Mouse (Mus musculus) midbrain, postnatal 0 days (tissue): ENCODE results near the gene Ext2. TPM values are rescaled to one million over a fixed set of nuclear protein-coding genes. Genes with fewer than 3 reads are reported as not detected.

Experiments used
- ATAC-seq: fragments of 200-750 bp; cut with Nextera tagmentation; 2 replicates; pipeline ENCODE4 v1.8.0; 2017; ENCODE audit warnings: moderate number of reproducible peaks, mild to moderate bottlenecking, moderate TSS enrichment, moderate library complexity; ENCODE audit not compliant: low FRiP score
- DNase-seq: peaks from one replicate; pipeline ENCODE4 v3.0.0-alpha.2; 2015; ENCODE audit warnings: low spot score
- H3K27ac ChIP-seq: fragments of 300-500 bp; sonication (generic); 2 replicates; pipeline ENCODE4 v1.5.1; 2014; ENCODE audit warnings: low read depth, mild to moderate bottlenecking, low read length, mixed read lengths
- H3K27me3 ChIP-seq: fragments of 300-500 bp; sonication (generic); 2 replicates; pipeline ENCODE4 v1.6.1; 2014; ENCODE audit warnings: low read length, control low read depth, mixed read lengths; ENCODE audit not compliant: insufficient read depth
- H3K36me3 ChIP-seq: fragments of 300-500 bp; sonication (generic); 2 replicates; pipeline ENCODE4 v1.6.1; 2014; ENCODE audit warnings: low read length, control low read depth, mixed read lengths; ENCODE audit not compliant: insufficient read depth
- H3K4me1 ChIP-seq: fragments of 300-500 bp; sonication (generic); 2 replicates; pipeline ENCODE4 v1.6.1; 2014; ENCODE audit warnings: mild to moderate bottlenecking, control low read depth, antibody characterized with exemption, low read length, mixed read lengths; ENCODE audit not compliant: insufficient read depth
- H3K4me2 ChIP-seq: fragments of 300-500 bp; sonication (generic); 2 replicates; pipeline ENCODE4 v1.6.1; 2014; ENCODE audit warnings: low read depth, mild to moderate bottlenecking, low read length, mixed read lengths; ENCODE audit not compliant: poor library complexity, severe bottlenecking
- H3K4me3 ChIP-seq: fragments of 300-500 bp; sonication (generic); 2 replicates; pipeline ENCODE4 v1.5.1; 2014; ENCODE audit warnings: low read depth, mild to moderate bottlenecking, low read length, moderate library complexity
- H3K9ac ChIP-seq: fragments of 300-500 bp; sonication (generic); replicated peaks from 2 replicates; pipeline ENCODE4 v1.6.1; 2014; ENCODE audit warnings: mild to moderate bottlenecking, low read length, moderate library complexity, mixed read lengths; ENCODE audit not compliant: poor library complexity, severe bottlenecking
- H3K9me3 ChIP-seq: fragments of 300-500 bp; sonication (generic); 2 replicates; pipeline ENCODE4 v1.6.1; 2016; ENCODE audit warnings: low read length, control low read depth
- CTCF ChIP-seq: IDR thresholded peaks from 2 replicates; pipeline ENCODE4 v1.5.1; 2016; ENCODE audit warnings: antibody characterized with exemption, mild to moderate bottlenecking
- WGBS: fragments of 180-500 bp; shearing (Covaris S2); extraction: QIAGEN DNeasy Blood & Tissue Kit; methylation state at CpG from one replicate; pipeline ENCODE4 v1.1.7; 2014; 5-methylcytosine and 5-hydroxymethylcytosine counted together
- polyA plus RNA-seq: library from polyadenylated mRNA; unstranded; fragments of >200 nt; fragmentation: Nextera tagmentation; extraction: Ambion mirVana; gene quantifications from 2 replicates; pipeline ENCODE4 v1.2.1, GENCODE M21; 2015
- total RNA-seq: library from RNA; depleted of rRNA; stranded (reverse); fragments of >200 nt; gene quantifications from 2 replicates; pipeline ENCODE4 v1.2.3, GENCODE M21; 2014

The Ext2 gene
- total and polyA plus RNA-seq, 2 experiments from 2014 or later: 42.7 to 74.1 TPM

GRCm38 (mm10) chr2:93702936-93703926, 119.1 kb downstream of the Ext2 start:
- no peak overlapping the region for H3K27ac ChIP-seq
- no peak overlapping the region for H3K4me2 ChIP-seq
- H3K27me3 ChIP-seq: no peaks in the 10 kb centered on the region
- no peak for DNase-seq
- 89% methylated on average over 19 of the region's 19 CpGs for WGBS
- H3K9me3 ChIP-seq: no peaks in the 10 kb centered on the region
- no peak overlapping the region for H3K9ac ChIP-seq
- peaks cover 22% of the 10 kb centered on the region; the same call in 1 of the 2 replicates for H3K36me3 ChIP-seq
- no peak for ATAC-seq
- TF ChIP-seq CTCF: no peak
- no peak overlapping the region for H3K4me3 ChIP-seq
- H3K4me1 ChIP-seq: no peaks in the 10 kb centered on the region

GRCm38 (mm10) chr2:93699346-93699745, 123.0 kb downstream of the Ext2 start:
- peaks cover 21% of the 10 kb centered on the region; the same call in 1 of the 2 replicates for H3K36me3 ChIP-seq
- 94% methylated on average over 2 of the region's 2 CpGs for WGBS
- no peak for ATAC-seq
- DNase-seq: no peak
- no peaks in the 10 kb centered on the region for H3K4me1 ChIP-seq
- no peak overlapping the region for H3K27ac ChIP-seq
- H3K27me3 ChIP-seq: no peaks in the 10 kb centered on the region
- H3K9ac ChIP-seq: no peak overlapping the region
- TF ChIP-seq CTCF: no peak
- H3K4me3 ChIP-seq: no peak overlapping the region
- no peaks in the 10 kb centered on the region for H3K9me3 ChIP-seq
- H3K4me2 ChIP-seq: no peak overlapping the region

- H3K4me2 ChIP-seq: no peak overlapping the region
- H3K9me3 ChIP-seq: no peaks in the 10 kb centered on the region
- no peak overlapping the region for H3K27ac ChIP-seq
- H3K4me1 ChIP-seq: no peaks in the 10 kb centered on the region
- ATAC-seq (no peak), DNase-seq (no peak)
- 0 out of 2 replicates have a peak, but pooled peaks cover 6% of the 10 kb centered on the region for H3K36me3 ChIP-seq
- H3K27me3 ChIP-seq: no peaks in the 10 kb centered on the region
- no peak overlapping the region for H3K9ac ChIP-seq
- no peak overlapping the region for H3K4me3 ChIP-seq
- TF ChIP-seq CTCF: no peak
- WGBS: 46% methylated on average over 8 of the region's 10 CpGs
Observed at GRCm38 (mm10) chr2:93696181-93696641, 126.2 kb downstream of the Ext2 start.

GRCm38 (mm10) chr2:93693101-93693500, 129.3 kb downstream of the Ext2 start:
- Histone ChIP-seq H3K36me3 (0 out of 2 replicates have a peak, but pooled peaks cover 4% of the 10 kb centered on the region), H3K4me1 (no peaks in the 10 kb centered on the region), H3K27ac (no peak overlapping the region), H3K9me3 (no peaks in the 10 kb centered on the region), H3K27me3 (no peaks in the 10 kb centered on the region), H3K4me3 (no peak overlapping the region), H3K9ac (no peak overlapping the region), H3K4me2 (no peak overlapping the region)
- no peak for TF ChIP-seq CTCF
- peak; percentile 14 for DNase-seq
- 48% methylated on average over 4 of the region's 4 CpGs for WGBS
- ATAC-seq: no peak

- H3K9me3 ChIP-seq: no peaks in the 10 kb centered on the region
- no peak overlapping the region for H3K4me3 ChIP-seq
- H3K4me2 ChIP-seq: no peak overlapping the region
- WGBS: 76% methylated on average over 9 of the region's 9 CpGs
- H3K36me3 ChIP-seq: 0 out of 2 replicates have a peak, but pooled peaks cover 3% of the 10 kb centered on the region
- H3K27ac ChIP-seq: no peak overlapping the region
- H3K9ac ChIP-seq: no peak overlapping the region
- H3K27me3 ChIP-seq: no peaks in the 10 kb centered on the region
- TF ChIP-seq CTCF: no peak
- DNase-seq (no peak), ATAC-seq (no peak)
- H3K4me1 ChIP-seq: no peaks in the 10 kb centered on the region
Observed at GRCm38 (mm10) chr2:93690064-93690930, 132.1 kb downstream of the Ext2 start.
